Mouse (Mus musculus) G1E (cell line): ENCODE results near the gene Ccl25.

Source experiments
- CTCF ChIP-seq: IDR thresholded peaks from 2 replicates; pipeline ENCODE4 v1.5.1; 2012; ENCODE audit warnings: low read depth, low read length, inconsistent platforms, mixed read lengths
- POLR2AphosphoS5 ChIP-seq: IDR thresholded peaks from 2 replicates; pipeline ENCODE4 v1.6.1; 2012; ENCODE audit warnings: low read depth, low read length, inconsistent platforms; ENCODE audit not compliant: insufficient replicate concordance
- TAL1 ChIP-seq: conservative IDR thresholded peaks from 2 replicates; pipeline ENCODE4 v1.6.1; 2012; ENCODE audit warnings: low read depth, low read length, inconsistent platforms, mixed read lengths

DNA sequence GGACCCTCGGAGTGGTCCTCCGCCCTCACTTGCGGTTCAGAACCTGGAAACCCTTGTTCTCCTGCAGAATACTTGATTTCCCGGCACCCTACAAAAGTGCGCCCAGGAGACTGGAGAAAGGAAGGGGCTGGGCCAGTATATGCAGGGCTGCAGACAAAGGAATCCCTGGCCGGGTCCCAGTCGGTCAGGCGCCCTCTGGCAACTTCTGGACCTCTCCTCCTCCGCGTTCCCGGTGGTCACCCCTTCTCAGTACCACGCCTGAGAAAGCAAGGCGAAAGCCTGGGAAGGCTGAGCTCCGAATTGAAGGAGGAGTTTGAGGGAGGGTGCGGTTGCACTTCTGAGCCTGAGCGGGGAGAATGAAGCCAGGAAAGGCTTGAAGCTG lies 79.9 kb downstream of the Ccl25 start:
- TF ChIP-seq POLR2AphosphoS5 (no peak), CTCF (no peak), TAL1 (no peak)
